Mouse (Mus musculus) cerebellum, adult 11 months (tissue): ENCODE measurements around the gene Adam8.

Experiments
- DNase-seq: peaks from one replicate; pipeline ENCODE4 v3.0.0; 2022

Adam8 gene

DNA sequence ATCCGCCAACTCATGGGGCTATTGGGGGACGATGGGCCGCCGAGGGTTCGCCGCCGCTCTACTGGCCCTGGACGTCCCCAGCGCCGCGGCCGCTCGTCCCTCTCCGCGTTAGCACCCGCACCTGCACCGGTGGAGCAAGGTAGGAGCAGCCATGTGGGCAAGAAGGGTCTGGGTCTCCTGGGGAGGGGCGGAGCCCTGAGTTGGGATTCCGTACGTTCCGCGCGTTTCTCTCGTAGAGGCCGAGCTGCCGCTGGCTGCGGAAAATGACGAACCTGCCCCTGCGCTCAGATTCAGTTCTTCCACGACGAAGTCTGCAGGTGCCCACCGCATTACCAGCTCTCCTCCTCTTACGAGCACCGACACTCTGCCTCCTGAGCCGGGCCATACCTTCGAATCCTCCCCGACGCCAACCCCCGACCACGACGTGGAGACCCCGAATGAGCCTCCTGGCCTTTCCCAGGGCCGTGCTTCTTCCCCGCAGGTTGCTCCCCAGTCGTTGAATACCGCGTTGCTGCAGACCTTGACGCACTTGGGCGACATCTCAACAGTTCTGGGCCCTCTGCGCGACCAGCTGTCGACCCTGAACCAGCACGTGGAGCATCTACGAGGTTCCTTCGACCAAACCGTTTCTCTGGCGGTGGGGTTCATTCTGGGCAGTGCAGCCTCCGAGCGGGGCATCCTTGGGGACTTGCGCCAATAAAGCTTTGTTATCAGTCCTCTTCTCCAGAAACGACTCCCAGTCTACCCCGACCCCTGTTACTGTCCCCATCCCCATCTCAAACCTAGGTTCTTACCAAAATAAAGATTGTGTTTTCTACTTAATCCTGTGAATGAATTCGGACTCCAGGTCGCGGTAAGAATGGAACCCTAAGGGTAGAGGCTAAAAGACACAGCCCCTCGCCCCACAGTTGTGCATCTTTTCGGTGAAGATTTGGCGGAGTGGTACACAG, 47.8 kb downstream of the Adam8 start:
- DNase-seq, result no peak

DNA sequence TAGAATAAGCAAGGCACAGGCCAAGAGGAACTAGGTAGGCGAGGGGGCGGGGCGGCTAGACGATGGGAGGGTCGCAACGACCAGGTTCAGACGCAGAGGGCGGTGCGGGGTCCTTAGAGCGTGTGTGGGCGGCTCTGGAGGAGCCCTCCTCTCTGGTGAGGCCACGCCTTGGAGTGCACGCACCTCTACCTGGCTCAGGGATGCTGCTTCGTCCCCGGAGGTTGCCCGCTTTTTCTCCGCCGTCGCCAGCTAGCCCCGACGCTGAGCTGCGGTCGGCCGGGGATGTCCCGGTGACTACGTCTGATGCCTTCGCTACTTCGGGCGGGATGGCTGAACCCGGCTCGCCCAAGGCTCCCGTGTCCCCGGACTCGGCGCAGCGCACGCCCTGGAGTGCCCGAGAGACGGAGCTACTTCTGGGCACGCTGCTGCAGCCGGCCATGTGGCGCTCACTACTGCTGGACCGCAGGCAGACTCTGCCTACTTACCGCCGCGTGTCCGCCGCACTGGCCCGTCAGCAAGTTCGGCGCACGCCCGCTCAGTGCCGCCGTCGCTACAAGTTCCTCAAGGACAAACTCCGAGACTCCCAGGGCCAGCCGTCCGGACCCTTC, 48.6 kb downstream of the Adam8 start, which contains the start of gene Utf1:
TSS of gene Utf1 (plus strand) at position 116 of the 608 bp plus-strand sequence.
- DNase-seq, result no peak

DNA sequence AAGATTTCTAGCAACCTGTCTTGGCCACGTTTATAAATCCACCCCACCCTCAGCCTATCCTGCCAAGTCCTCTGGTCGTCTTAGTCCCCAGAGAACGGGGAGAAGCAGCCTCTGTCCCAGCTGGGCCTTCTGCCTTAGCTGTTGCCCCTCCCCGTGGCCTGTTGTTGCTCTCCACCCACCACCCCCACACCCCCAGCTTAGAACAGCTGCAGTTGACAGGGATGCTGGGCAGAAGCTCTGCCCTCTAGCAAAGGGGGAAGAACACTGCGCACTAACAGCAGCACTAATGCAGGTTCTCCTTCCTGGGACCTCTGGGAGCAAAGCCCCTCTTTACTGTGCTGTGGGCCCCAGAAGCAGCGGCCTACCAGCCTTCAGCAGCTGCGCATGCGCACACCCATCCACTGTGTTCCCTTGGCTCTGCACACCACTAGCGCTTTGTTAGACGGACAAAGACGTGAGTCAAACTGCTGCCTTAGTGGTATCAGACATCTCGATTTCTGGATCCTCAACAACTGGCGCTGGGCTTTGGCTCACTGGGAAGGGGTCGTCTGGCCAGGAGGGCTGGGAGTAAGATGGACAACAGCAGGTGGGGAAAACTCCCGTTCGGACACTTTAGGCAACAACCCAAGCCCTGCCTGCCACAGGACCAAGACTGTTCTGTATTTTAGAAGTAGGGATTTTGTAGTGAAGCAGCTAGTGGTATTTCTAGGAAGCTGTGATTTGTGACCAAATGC, 51.7 kb downstream of the Adam8 start:
- no peak for DNase-seq

DNA sequence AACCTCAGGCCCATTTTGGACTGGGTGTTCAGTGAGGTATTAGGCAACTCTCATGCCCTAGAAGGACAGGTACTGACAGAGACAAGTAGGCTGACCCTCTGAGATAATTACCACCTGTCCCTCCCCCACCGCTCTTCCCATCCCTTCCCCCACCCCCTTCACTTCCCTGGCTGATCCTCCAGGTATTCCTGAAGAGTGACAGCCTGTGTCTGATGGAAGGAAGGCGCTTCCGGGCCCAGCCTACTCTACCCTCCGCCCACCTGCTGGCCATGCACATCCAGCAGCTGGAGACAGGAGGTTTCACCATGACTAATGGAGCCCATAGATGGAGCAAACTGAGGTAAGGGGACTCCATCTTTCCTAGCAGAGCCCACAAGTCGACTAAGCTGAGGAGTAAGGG, 54.6 kb downstream of the Adam8 start:
- no peak for DNase-seq

DNA sequence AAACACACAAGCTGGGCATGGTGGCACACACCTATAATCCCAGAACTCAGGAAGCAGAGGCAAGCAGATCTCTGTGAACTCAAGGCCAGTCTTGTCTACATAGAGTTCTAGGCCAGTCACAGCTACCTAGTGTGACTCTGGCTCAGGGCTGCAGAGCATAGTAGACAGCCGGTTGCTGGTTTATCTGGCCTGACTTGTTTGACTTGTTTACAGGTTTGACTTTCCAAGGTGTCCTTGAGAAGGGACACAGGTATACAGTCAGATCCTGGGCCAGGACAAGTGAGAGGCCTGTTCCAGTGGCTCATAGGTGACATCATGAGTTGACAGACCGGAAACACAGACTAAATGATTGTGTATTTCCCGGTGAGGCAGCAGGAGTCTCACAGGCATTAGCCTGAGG, 55.2 kb downstream of the Adam8 start:
- DNase-seq, result no peak

DNA sequence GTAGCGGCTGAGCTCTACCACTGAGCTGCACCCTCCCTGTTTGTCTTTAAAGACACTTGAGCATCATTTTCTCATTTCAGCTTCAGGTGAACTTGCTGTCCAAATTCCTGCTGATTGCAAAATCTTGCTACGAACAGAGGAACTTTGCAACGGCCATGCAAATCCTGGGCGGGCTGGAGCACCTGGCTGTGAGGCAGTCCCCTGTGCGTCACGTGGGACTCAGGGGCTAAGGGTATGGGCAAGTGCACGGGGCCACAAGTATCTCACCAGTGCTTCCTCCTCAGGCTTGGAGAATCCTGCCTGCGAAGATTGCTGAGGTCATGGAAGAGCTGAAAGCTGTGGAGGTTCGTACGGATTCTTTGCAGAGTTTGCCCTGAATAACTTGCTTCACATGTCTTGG, 55.7 kb downstream of the Adam8 start:
- no peak for DNase-seq

DNA sequence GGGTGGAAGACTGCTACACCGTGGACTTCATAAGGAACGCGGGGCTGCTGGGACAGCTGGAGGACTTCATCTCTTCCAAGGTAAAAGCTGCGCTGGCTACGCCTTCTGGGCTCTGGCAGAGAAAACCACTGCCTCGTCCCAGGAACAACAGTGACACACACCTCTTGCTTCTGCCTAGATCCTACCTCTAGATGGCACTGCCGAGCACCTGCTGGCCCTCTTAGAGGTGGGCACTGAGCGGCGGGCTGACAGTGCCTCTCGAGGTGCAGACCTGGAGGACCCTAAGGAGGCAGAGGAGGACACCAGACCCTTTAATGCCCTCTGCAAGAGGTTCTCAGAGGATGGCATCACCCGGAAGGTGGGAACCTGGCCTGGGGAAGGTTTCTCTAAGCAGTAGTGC, 61.6 kb downstream of the Adam8 start:
- DNase-seq, result no peak
